Mouse (Mus musculus) heart, adult 8-10 months (tissue): ENCODE measurements around the gene Pnrc2. TPM values are rescaled to one million over a fixed set of nuclear protein-coding genes. Genes with fewer than 3 reads are reported as not detected.

Experiments
- DNase-seq: peaks from one replicate; pipeline ENCODE4 v3.0.0; 2022; ENCODE audit warnings: low spot score
- total RNA-seq, 4 experiments: library from RNA; stranded (reverse); gene quantifications; 2 replicates each; pipeline ENCODE4 v1.2.4; 2022

Gene Pnrc2
- total RNA-seq, 4 experiments from 2014 or later: 51.2 to 75.7 (median 66.5) TPM

DNA sequence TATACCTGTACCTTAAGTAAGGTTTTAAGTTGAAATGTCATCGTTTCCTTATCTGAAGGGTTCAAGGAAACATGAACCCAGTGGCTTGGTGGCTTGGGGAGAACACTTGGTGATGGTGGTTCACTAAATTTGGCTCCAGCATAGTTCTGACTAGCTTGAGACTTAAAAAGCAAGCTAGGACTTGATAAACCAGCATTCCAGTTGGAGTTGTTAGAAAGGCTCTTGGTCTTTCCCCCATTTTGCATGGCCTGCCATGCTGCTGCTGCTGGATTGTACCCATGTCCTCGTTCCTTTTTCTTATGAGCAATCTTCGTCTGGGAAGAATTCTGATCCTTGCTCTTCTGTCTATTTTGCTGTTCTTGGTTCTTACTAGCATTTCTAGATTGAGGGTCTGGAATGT lies 1.6 kb downstream of the Pnrc2 start:
- no peak for DNase-seq

DNA sequence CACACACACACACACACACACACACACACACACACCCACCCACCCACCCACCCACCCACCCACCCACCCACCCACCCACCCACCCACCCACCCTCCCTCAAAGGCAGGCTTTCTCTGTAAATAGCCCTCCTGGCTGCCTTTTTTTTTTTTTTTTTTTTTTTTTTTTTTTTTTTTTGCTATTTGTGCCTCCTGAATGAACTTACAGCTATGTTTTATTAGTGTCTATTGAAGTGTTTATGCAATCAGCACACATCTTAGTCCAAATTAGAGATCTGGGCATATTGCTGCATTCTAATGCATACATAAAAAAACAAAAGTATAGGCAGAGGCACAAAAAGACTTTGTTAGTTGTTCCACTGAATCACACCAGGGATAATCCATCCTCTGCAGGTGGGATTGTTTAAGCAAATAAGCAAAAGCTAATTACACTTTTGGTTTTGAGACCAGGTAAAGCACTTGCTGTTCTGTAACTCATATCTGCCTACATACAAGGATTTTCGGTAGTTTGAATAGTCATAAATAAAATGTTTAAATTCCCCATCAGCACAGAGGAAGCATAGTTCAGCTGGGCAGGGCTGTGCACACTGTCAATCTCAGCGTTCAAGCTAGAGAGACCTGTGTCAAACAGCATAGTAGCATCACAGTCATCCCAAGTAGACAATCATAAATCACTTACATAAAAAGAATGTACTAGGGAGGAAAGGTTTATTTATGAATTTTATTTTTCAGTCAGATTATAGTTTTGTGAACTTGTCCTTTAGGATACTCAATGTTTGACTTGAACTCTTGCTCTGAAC lies 3.2 kb downstream of the Pnrc2 start:
- no peak for DNase-seq

DNA sequence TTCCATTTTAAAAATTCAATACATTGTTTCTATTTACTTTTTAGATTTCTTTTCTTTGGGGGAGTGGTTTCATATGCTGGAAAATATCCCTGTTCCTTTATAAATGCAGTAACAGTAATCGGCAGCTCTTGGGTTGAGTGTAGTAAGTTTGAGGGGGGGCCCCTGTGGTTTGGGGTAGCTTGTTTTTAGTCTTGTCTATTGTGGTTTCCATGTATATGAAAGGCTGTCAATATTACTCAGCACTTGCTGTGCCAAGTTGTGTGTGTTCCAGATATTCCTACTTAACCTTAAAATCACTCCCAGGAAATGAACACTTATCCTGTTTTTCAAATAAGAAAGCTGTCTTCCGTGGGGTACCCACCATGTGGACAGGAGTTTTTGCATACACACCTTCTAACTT lies 4.7 kb downstream of the Pnrc2 start:
- DNase-seq: no peak

DNA sequence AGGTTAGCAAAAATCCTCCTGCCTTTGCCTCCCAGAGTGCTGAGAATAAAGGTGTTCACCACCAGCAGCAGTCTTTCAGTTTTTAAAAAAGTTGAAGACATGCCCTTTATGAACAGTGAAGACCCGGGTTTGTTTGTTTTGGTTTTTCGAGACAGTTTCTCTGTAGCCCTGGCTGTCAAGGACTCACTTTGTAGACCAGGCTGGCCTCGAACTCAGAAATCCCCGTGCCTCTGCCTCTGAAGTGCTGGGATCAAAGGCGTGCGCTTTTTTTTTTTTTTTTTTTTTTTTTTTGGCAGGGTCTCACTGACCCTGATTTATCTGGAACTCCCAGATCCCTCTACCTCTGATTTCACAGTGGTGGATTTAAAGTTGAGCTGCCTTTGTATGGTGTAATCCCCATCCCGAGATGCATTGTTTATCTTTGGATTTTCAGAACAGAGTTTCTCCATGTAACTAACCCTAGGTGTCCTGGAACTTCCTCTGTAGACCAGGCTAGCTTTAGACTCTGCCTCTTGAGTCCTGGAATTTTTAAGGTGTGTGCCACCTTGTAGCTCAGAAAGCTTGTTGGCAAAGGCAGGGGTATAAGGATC lies 16.0 kb downstream of the Pnrc2 start:
- no peak for DNase-seq

DNA sequence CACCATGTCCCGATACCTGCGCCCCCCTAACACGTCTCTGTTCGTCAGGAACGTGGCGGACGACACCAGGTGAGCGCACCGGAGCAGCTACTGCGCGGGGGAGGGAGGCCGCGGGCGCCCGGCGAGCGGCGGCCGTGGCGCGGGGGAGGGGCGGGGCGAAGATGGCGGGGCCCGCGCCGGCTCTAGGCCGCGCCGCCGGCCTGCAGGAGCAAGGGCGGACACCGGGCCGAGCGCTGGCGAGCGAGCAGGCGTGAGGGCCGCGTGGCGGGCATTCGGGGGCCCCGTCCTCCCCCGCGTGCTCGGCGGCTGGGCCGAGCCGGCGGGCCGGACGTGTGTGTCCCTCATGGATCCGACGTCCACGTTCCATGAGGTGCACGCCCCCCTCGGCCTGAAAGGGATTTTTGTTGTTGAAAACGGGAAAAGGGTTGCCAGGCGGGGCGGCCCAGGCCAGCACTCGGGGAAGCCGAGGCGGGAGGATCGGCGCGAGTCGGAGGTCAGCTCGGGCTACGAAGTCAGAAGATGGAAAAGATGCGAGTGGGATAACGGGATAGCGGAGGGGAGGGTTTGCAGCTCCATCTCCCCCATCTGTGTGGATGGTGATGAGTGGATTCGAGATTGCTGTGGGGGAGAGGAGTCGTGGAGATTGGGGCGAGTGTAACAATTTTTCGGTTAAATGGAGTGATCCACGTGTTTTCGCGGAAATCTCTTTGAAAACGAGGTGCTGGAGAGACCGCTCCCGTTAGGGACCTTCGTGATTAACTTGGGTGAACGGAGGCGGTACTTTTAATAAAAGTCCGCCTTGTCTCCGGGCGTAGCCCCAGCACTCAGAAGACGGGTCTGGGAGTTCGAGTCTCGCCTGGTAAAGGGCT lies 17.2 kb downstream of the Pnrc2 start:
- DNase-seq: no peak

DNA sequence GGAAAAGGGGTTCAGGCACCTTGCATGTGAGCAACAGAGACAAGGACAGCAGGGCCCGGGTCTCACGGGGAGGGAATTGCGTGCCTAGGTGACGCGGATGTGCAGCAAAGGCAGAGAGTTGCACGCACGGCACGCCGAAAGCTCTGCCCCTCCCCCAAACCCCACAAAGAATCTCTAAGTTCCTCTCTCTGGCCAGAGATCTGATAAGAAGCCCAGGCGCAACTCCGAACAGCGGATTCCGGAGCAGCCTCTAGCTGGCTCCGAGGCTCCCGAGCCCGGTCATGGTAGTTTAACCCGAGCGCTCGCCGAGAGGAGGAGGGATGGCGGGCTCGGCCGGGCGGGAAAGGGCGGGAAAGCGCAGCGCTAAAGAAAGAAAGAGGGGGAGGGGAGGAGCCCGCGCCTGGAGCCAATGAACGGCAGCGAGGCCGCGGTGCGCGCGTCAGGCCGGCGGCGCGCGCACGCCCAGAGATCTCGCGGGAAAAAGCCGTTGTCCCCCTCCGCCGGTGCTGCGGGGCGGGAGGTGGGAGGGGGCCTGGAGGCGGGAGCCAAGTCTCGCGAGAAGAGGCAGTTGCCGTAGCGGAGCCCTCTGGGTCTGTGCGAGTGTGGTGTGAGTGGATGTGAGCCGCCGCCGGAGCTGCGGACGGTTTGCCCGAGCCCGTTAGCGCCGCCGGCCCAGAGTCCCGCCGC lies 18.0 kb downstream of the Pnrc2 start, which contains the start of gene Srsf10:
Gene Srsf10, plus strand, starts transcription at position 212 of the 687 bp plus-strand sequence.
- peak; percentile 92 for DNase-seq

DNA sequence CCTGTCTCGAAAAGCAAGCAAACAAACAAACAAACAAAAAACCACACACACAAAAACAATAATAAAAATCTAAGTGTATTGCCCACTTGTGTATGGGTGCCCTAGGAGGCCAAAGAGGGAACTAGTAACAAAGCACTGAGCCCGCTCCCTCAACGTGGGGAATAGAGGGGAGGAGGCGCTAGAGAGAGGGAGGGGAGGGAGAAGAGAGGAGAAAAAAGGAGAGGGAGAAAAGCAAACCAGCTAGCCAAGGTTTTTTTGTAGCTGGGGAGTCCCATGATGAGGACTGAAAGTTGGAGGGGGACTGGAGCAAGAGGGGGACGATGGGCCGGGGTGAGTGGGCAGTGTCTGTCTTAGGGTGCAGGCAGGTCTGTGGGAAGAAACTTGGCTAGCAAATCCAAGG lies 18.6 kb downstream of the Pnrc2 start:
- no peak for DNase-seq

DNA sequence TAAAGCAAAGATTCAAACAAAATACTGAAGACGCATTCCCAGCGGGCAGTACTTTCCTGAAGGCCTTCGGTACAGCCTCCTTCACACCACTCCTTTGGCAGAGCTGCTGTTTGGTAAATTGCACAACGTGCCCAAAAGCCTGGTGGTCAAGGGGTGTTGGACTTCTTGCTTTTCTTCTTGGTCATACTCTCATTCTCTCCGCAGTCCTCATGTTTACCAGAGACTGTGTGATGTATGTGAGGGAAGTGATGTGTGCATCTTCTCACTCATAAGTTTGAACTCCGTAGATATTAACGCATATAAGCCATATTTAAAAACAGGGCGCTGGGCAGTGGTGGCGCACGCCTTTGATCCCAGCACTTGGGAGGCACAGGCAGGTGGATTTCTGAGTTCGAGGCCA lies 19.0 kb downstream of the Pnrc2 start:
- no peak for DNase-seq

DNA sequence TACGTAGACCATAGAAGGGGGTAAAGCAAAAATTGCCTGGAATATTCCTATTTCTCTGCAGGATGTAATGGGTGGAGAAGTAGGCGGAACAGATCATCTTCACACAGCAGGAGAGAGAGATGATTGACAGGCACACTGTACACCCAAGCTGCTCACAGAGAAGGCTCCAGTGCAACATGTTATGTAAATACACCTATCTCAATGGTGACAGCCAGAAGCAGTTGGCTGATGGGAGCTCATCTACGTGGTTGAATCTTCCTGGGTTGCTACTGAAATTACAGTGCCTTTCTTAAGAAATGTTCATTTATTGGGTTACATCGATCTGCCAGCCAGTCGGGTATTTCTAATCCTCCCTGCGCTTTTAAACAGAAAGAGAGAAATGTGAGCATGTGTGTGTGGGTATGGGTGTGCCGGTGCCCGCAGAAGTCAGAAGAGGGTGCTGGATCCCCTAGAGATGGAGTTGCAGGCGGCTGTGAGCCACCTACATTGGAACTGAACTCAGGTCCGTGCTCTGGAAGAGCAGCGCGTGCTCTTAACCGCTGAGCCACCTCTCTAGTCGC lies 19.6 kb downstream of the Pnrc2 start:
- no peak for DNase-seq

DNA sequence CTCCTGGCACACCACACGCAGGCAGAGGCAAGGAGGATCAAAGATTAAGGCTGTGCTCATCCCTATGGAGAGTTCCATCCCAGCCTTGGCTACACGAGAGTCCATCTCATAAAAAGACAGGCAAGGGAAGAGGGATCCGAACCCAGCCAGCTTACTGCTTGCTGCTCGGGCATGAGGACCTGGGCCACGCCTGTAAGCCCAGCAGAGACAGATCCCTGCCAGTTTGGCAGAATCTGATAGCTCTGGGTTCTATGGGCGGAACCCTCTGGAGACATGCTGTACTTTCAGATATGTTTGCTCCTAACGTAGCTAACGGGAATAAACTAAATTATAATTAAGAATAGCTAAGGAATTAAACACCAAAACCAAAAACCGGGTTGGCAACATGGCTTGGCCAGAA lies 21.7 kb downstream of the Pnrc2 start:
- no peak for DNase-seq

DNA sequence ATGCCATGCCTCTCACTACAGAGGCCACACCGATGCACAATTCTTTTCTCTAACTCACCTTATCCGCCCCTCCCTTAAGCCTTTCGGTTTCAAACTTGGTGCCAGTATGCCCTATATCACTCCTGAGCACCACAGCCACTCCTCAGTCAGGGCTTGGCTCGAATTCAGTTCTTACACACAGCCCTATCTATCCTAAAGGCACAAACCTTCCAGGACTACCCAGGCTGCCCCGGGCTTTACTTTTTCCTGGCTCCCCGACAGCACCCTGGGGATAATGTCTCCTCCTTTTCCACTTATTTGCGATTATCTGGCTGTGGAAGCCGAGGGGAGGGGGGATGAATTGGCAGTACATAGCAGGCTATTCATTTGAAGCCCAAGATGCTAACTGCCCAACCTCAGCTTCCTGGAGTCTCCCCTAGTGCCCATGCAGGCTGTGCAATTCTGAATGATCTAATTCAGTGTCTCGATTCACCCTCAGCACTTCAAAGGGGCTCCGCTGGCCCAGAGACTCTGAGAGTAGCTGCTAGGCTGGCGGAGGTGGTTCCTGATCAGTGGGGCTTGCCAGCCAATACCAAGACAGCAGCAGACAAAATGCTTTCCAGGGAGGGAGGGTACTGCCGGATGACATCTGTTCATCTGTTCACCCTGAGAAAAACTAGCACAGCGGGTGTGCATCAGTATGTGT lies 23.1 kb downstream of the Pnrc2 start:
- DNase-seq: no peak

DNA sequence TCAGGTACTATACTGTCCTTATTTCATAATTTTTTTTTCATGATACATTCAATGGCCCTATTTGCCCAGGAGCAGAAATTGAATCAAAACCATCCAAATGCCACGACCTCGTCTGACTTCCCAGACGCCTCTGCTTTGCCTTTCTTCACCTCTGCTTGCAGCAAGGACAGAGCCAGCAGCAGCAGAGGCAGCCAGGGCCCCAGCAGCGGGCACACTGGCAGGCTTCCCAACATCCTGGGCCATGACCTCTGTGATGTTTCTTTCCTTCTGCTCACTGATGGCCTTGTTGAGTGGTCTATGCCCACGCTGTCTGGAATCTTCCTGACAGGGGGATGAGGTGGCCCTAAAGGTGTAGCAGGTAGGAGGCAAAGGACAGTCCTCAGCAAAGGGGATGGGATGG lies 26.1 kb downstream of the Pnrc2 start:
- no peak for DNase-seq

DNA sequence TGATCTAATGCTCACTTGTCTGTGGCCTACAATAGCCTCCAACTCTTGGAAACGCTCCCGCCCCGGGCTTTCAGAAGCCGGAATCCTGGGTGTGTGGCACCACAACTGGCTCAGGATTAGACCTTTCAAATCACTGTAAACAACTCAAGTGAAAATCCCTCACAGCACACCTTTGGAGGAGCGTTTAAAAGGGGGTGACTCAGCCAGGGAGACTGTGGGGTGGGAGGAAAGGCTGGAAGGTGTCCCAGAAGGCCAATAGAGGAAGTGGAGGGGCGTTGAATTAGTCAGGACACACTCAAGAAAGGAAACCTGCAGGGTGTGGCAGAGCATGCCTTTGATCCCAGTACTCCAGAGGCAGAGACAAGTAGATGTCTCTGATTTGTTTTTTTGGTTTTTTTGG lies 29.2 kb downstream of the Pnrc2 start:
- DNase-seq: no peak

DNA sequence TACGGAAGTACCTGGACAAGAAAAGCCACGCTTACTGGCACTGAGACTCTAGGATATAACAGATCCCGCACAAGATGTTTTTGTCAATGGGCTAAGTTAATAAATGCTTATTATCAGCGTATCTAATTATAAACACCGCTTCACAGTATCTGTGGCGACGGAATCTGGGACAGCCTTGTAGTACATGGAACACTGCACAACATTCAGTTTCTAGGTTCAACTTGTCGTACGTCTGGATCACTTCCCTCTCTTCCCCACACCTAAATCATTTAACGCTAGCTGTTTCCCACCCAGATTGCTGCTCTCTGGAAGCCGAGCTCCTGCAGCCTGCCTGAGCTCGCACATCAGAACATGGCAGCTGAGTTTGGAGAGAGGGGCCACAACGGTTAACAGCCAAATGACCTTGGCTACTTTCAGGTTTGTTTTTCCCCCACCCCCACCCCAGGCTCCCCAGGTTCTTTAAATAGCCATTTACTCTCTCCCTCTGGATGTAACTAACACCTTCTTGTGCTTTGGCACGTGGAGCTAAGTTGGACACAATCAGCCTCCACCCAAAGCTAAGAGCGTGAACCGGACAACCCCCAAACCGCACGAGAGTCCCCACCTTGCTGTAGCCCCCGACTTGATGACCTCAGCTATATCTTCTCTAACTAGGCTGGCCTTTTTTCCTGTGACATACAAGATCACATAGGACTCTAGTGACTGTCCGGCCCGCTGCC lies 34.2 kb downstream of the Pnrc2 start:
- DNase-seq: no peak

DNA sequence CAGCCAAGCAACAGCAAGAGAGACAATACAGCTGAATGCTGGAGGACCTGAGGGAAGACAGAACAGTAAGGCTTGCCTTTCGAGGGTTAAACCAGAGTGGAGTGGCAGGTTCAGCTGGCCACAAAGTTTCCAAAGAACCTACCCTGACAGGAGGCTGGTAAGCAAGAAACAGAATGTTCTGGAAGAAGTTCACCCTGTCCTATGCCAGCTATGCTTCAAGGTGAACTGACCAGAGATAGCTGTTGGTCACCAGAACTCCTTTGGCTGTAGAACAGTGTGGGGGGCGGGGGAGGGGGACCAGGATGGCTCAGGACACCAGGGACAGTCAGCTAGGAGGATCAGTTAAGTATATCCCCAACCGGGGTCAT lies 34.7 kb downstream of the Pnrc2 start:
- no peak for DNase-seq

DNA sequence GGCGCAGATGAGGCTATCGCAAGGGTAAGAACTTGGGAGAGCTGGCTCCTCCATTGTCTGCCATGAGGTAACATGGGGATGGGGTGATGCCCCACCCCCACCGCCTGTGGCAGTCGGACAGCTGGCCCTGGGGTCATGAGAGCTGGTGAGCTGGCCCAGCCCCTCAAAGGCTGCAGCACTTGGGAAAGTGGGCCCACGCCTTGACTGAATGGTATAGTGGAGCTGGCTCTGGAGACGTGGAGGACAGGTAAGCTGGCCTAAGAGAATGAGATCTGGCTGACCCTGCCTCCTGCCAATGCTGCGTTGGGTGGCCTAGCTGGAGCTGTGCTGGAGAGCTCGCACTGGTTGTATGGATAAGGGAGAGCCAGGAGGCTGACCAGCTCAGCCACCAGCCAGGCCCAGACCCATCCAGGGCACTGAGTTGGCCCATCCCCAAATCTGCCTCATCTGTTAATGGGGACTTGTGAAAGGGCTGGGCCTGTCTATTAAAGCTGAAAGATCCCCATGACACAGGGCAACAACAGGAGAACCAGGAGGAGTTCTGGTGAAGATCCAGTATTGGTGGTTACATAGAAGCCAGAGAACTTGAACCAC lies 39.4 kb downstream of the Pnrc2 start:
- DNase-seq: no peak

DNA sequence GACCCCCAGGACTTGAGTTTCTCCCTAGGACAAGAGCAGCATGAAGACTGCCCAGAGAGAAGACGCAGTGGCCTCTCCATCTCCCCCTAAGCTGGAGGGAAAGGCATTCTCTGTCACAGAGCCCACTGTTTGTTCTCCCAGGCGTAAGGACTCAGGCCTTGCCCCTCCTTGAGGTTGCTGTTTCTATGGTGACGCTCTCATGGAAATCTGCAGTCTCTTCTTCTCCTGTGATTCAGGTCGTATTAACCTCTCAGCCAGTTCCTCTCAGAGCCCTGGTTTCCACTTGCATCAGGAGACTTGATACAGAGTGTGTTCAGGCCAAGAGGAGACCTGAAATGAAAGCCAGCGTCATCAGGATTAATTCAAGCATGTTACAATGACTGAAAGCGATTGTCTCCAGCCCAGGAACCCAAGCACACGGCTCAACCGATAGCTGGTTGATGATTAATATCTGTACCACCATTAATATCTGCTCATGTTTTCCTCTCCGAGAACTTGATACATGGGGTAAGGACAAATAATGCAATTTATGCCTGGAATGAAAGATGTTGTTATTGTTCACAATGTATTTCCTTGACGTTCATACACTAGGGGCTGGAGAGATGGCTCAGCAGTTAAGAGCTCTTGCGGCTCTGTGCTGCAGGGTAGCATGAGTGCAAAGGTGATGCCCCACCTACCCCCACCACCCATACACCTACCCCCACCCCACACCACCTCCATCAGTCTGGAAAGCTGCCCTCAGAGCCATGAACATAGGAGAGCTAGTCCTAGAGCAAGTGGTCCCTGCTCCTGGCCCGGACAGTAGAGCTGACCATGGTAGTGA lies 40.1 kb downstream of the Pnrc2 start:
- no peak for DNase-seq

DNA sequence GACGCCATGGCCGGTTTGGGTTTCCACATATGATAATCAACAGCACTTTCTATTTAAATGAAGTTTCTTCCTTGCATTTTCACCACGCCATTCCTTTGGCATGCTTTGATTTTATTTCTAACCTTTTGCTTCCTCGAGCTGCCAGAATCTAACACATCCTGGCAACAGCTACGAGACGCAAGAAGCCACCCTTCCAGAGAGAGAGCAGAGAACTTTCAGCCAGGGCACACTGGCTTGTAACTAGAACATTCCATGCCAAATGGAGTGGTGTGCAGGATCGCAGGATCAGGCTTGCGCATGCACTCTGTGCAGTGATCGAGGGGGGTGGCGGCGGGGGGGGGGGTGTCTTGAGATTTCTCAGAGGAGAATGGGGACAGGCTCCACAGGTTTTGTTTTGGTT lies 41.6 kb downstream of the Pnrc2 start:
- DNase-seq: no peak

DNA sequence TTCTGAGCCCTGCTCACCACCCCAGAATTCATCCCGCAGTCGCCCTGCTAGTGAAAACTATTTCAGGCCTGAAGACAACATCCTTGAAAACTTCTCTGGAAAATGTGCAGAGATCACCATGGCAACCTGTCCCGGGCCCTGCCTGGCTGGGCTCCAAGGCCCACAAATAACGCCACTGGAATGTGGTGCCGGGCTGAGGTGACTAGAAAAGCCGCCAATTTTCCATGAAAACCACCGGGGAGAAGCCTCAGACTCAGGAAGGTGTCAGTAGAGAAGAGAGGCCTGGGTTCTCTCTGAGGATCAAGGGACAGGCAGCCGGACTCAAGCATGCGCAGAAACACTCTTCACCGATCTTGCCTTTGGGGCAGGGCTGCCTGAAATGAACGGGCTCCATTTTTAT lies 45.2 kb downstream of the Pnrc2 start:
- DNase-seq: peak; percentile 72
